Mouse (Mus musculus): ENCODE measurements around the gene Dbnl. TPM values are rescaled to one million over a fixed set of nuclear protein-coding genes. Genes with fewer than 3 reads are reported as not detected.

Dbnl gene
- polyA plus RNA-seq (2016; fragmentation: Nextera tagmentation; extraction: Ambion mirVana): 125 and 131 TPM in 2 replicates

DNA sequence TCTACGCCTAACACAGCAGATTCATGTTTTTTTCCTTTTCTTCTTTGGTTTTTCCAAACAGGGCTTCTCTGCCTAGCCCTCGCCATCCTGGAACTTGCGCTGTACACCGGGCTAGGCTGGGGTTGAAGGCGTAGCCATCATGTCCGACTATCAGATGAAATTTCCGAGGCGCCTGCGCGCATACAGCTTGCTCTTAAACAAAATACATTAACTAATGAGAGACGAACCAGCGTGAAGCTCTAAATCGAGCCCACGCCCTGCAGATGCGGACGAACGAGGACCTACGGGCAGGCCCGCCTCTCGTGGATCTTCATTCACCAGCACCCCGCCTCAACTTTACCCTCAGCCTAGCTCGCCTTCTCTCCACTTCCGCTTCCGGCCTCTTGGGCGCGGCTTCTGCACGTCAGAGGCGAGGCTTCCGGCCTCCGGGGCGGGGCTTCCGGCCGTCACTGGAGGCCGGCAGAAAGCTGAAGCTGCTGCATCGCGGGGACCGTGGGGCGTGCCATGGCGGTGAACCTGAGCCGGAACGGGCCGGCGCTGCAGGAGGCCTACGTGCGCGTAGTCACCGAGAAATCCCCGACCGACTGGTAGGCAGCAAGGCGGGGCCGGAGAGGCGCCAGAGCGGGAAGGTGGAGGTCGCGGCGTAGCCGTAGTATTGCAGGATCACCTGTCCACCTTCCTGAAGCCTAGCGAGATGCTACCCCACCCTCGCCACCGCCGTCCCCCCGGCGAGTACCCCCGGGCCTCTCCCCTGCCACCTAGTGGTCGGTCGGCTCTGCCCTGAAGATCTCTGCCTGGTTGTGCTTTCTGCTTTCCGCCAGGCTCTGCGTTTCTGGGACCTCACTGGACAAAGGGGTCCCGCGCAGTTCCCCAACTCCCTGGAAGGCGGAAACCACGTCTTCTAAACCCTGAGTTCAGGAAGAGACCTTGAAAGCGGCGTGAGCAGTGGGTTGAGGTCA, at the start of gene Dbnl:
Gene Dbnl, plus strand, starts transcription at position 433 of the 959 bp plus-strand sequence.
- no peaks in the 10 kb centered on the region for H3K9me3 ChIP-seq (replicated peaks)
- H3K27me3 ChIP-seq (ENCODE audit: low read depth, poor library complexity, severe bottlenecking): no peaks in the 10 kb centered on the region
- H3K4me3 ChIP-seq: peak within 1 kb of the TSS; percentile 72

DNA sequence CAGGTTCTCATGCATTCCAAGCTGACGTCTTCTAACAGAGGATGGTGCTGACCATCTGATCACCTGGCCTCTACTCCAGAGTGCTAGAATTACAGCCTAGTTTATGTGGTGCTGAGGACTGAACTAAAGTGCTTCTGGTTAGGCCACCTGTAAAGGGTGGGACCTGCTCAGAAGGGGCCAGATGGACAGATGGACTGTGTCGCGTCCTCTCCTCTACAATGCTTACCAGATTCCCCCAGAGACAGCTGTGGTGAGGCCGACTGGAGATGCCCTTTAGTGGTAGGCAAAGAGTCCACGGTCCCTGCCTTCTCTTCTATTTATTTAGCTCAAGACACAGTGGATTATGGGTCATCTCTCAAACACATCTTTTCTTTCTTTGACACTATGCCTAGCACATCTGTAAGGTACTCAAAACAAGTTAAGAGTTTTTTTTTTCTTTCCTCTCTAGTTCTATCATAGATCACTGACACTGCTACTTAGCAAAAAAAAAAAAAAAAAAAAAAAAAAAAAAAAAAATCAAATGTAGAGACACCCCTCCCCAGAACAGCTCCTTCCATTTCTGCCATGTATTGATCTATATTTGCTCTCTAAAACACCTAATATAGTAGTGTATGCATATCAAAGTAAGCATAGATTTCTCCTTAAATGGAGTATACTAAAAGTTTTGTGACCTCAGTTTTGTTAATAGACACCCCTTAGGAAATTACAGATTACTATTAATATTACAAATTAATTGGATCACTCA, 49.2 kb upstream of the Dbnl start:
- no peaks in the 10 kb centered on the region for H3K9me3 ChIP-seq (replicated peaks)
- 89% methylated on average over 5 of the region's 5 CpGs for WGBS
- peaks cover 23% of the 10 kb centered on the region for H3K4me1 ChIP-seq
- DNase-seq (ENCODE audit: low spot score): no peak
- H3K27me3 ChIP-seq (ENCODE audit: low read depth, poor library complexity, severe bottlenecking): no peaks in the 10 kb centered on the region
- no peak overlapping the region for H3K4me3 ChIP-seq
- H3K36me3 ChIP-seq: no peaks in the 10 kb centered on the region
- no peak overlapping the region for H3K27ac ChIP-seq

More for the DNA sequence above, at the start of gene Dbnl:
- Histone ChIP-seq H3K27ac (peak within 1 kb of the TSS; percentile 87), H3K4me1 (peaks cover 20% of the 10 kb centered on the region), H3K36me3 (peaks cover 28% of the 10 kb centered on the region)
- peak; percentile 99 for DNase-seq (ENCODE audit: low spot score)
- WGBS: 1% methylated on average over 74 of the region's 74 CpGs

- Histone ChIP-seq H3K36me3 (no peaks in the 10 kb centered on the region), H3K27ac (no peak overlapping the region), H3K4me1 (peaks cover 19% of the 10 kb centered on the region), H3K4me3 (0 out of 2 replicates have a peak overlapping the region, but pooled peaks have one; percentile 82), H3K27me3 (ENCODE audit: low read depth, poor library complexity, severe bottlenecking) (no peaks in the 10 kb centered on the region), H3K9me3 (replicated peaks) (no peaks in the 10 kb centered on the region)
- no peak for DNase-seq (ENCODE audit: low spot score)
- 77% methylated on average over 3 of the region's 3 CpGs for WGBS
Measured at GRCm38 (mm10) chr11:5739846-5740245, 48.4 kb upstream of the Dbnl start.

DNA sequence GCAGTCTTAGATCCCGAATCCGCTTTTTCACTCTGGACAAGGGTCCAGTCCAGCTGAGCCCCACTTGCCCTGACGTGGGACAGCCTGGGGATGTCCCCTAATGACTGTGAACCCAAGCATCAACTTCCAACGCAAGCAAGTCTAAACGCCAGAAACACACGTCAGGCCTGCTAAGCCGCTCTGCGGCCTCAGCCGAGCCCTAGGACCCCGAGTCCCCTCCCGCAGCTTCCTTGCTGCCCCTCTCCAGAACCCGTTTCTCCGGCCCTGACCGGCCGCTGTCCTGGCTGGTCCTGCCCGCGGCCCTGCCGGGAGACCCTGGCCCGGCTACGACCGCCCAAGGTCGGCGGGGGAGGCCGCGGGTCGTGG, 47.7 kb upstream of the Dbnl start:
- Histone ChIP-seq H3K27ac (peak overlapping the region; percentile 90), H3K9me3 (replicated peaks) (no peaks in the 10 kb centered on the region), H3K4me1 (peaks cover 13% of the 10 kb centered on the region), H3K4me3 (peak overlapping the region; percentile 82), H3K36me3 (no peaks in the 10 kb centered on the region), H3K27me3 (ENCODE audit: low read depth, poor library complexity, severe bottlenecking) (no peaks in the 10 kb centered on the region)
- 4% methylated on average over 26 of the region's 26 CpGs for WGBS
- no peak for DNase-seq (ENCODE audit: low spot score)

DNA sequence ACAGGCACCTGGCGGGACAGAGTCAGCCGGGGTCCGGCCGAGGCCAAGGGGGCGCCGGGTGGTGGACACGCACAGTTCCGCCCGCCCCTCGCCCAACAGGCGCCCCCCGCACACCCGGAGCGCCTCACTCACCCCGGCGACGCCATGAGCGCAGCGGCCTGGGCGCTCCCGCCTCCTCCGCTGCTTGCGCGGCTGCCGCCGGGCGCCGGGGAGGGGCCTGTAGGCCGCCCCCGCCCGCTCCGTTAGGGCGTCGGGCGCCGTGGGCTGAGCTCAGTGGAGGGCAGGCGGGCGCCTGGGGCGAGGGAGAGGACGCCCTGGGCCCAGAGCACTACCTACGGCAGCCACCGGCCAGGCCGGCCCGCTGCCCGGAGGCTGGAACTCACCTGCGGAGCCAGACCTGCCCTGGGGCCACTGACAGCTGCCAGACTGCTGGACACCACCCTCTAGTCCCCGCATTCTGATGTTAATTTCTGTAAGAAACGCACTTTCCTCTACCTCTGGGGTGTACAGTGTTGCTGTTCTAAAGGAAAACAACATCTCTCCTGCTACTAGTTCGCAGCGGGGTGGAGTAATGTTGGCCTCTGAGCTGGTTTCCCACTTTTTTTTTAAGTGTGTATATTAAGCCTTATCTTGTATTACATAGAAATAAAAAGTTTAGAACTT, 47.2 kb upstream of the Dbnl start:
- DNase-seq (ENCODE audit: low spot score): peak; percentile 74
- WGBS: 1% methylated on average over 48 of the region's 50 CpGs
- Histone ChIP-seq H3K4me3 (peak overlapping the region; percentile 82), H3K27me3 (ENCODE audit: low read depth, poor library complexity, severe bottlenecking) (no peaks in the 10 kb centered on the region), H3K9me3 (replicated peaks) (no peaks in the 10 kb centered on the region), H3K36me3 (no peaks in the 10 kb centered on the region), H3K4me1 (peaks cover 13% of the 10 kb centered on the region), H3K27ac (peak overlapping the region; percentile 90)

DNA sequence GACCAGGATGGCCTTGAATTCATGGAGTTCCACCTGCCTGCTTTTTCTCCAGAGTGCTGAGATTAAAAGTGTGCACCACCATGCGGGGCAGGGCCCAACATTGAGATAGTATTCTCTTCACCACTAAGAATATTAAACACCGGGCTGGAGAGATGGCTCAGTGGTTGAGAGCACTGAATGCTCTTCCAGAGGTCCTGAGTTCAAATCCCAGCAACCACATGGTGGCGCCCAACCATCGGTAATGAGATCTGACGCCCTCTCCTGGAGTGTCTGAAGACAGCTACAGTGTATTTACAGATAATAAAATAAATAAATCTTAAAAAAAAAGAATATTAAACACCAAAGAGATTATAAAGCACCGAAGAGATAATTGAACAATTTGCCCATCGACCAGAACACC, 46.2 kb upstream of the Dbnl start:
- H3K9me3 ChIP-seq (replicated peaks): no peaks in the 10 kb centered on the region
- no peak for DNase-seq (ENCODE audit: low spot score)
- peaks cover 13% of the 10 kb centered on the region for H3K4me1 ChIP-seq
- H3K27me3 ChIP-seq (ENCODE audit: low read depth, poor library complexity, severe bottlenecking): no peaks in the 10 kb centered on the region
- 80% methylated on average over 7 of the region's 7 CpGs for WGBS
- H3K4me3 ChIP-seq: no peak overlapping the region
- no peaks in the 10 kb centered on the region for H3K36me3 ChIP-seq
- no peak overlapping the region for H3K27ac ChIP-seq

GRCm38 (mm10) chr11:5744951-5745350, 43.3 kb upstream of the Dbnl start:
- WGBS: 80% methylated on average over 2 of the region's 2 CpGs
- Histone ChIP-seq H3K36me3 (no peaks in the 10 kb centered on the region), H3K27ac (no peak overlapping the region), H3K4me1 (peaks cover 13% of the 10 kb centered on the region), H3K27me3 (ENCODE audit: low read depth, poor library complexity, severe bottlenecking) (no peaks in the 10 kb centered on the region), H3K9me3 (replicated peaks) (no peaks in the 10 kb centered on the region), H3K4me3 (no peak overlapping the region)
- DNase-seq (ENCODE audit: low spot score): no peak

DNA sequence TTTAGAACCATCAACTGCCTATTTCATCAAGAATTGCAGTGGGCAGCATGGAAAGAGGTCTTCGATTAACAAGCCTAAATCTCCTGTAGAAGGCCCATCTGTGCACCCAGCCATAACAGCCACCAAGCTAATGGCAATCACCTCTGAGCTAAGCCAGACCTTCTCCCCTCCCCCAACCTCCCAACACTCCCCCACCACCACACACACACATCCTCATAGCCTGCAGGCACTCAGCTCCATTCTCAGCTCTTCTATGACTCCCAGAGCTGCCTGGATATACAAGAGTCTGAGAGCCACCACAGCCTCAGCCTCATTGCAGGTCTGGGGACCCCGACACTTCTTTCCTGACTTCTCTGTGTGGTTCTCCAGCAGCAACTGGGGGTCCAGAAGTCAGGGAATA, 34.5 kb upstream of the Dbnl start:
- Histone ChIP-seq H3K27ac (no peak overlapping the region), H3K27me3 (ENCODE audit: low read depth, poor library complexity, severe bottlenecking) (no peaks in the 10 kb centered on the region), H3K4me3 (no peak overlapping the region), H3K36me3 (peaks cover 13% of the 10 kb centered on the region; the same call in 1 of the 2 replicates), H3K4me1 (peaks cover 4% of the 10 kb centered on the region; the same call in 1 of the 2 replicates), H3K9me3 (replicated peaks) (no peaks in the 10 kb centered on the region; the same call in 1 of the 2 replicates)
- 86% methylated on average over 2 of the region's 2 CpGs for WGBS
- DNase-seq (ENCODE audit: low spot score): no peak

DNA sequence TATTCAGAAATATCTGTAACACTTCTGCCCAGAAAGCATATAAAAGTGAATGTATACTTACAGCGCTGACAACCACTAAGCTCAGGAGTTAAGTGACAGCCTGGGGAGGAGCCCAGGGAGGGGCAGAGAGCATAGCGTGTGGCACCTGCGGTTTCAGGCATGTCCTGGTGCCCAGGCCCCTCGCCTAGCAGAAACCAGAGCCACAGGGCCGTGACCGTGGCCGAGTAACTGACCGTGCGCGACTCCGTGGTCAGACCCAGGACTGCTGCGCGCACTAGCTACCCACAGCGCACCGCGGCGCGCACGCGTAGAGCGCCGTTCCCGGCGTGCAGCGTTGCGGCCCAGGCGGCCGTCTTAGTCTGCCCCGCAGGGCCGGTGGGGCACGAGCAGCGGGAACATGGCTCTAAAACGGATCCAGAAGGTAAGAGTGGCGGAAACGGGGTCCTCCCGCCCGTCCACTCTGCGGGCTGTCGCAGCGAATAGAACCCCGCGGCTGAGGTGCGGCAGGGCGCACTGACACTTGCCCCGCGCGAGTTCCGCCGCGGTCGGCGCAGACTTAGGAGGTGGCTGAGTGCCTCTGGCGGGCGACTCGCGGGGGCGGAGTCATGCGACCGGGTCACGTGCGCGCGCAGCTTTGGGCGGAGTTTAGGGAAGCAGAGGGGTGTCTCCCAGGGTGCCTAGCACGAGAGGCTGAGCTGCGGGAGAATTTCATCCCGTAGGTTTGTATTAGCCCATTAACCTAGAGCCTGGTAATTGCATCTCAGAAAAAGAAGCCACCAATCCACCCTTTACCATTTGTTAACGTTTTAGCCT, 26.3 kb upstream of the Dbnl start, which contains the start of gene Urgcp:
Gene Urgcp, minus strand, starts transcription at position 557 of the 813 bp plus-strand sequence.
- H3K27me3 ChIP-seq (ENCODE audit: low read depth, poor library complexity, severe bottlenecking): no peaks in the 10 kb centered on the region
- H3K4me1 ChIP-seq: peaks cover 8% of the 10 kb centered on the region; the same call in 1 of the 2 replicates
- DNase-seq (ENCODE audit: low spot score): peak; percentile 99
- under 1% methylated on average over 68 of the region's 68 CpGs for WGBS
- H3K4me3 ChIP-seq: peak within 1 kb of the TSS; percentile 85
- H3K36me3 ChIP-seq: peaks cover 7% of the 10 kb centered on the region; the same call in 1 of the 2 replicates
- peak within 1 kb of the TSS; percentile 95 for H3K27ac ChIP-seq
- no peaks in the 10 kb centered on the region for H3K9me3 ChIP-seq (replicated peaks)

DNA sequence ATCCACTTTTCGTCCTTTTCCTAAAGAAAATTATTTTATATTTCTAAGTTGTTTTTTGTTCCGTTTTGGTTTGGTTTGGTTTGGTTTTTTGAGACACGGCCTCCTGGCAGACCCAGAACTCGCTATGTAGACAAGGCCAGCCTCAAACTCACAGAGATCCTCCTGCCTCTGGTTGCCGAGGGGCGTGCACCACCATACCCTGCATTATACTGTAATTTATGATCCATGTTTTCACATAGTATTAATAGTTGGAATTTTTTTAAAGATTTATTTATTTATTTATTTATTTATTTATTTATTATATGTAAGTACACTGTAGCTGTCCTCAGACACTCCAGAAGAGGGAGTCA, 25.7 kb upstream of the Dbnl start:
- Histone ChIP-seq H3K36me3 (peaks cover 5% of the 10 kb centered on the region; the same call in 1 of the 2 replicates), H3K9me3 (replicated peaks) (no peaks in the 10 kb centered on the region), H3K4me1 (peaks cover 8% of the 10 kb centered on the region; the same call in 1 of the 2 replicates), H3K27me3 (ENCODE audit: low read depth, poor library complexity, severe bottlenecking) (no peaks in the 10 kb centered on the region), H3K27ac (peak overlapping the region; percentile 95; the same call in 1 of the 2 replicates), H3K4me3 (peak overlapping the region; percentile 85)
- no peak for DNase-seq (ENCODE audit: low spot score)
- WGBS: 30% methylated on average over 6 of the region's 6 CpGs

GRCm38 (mm10) chr11:5766019-5766418, 22.3 kb upstream of the Dbnl start:
- Histone ChIP-seq H3K4me3 (no peak overlapping the region), H3K27me3 (ENCODE audit: low read depth, poor library complexity, severe bottlenecking) (no peaks in the 10 kb centered on the region), H3K27ac (no peak overlapping the region), H3K36me3 (peaks cover 19% of the 10 kb centered on the region), H3K9me3 (replicated peaks) (no peaks in the 10 kb centered on the region), H3K4me1 (peaks cover 6% of the 10 kb centered on the region; the same call in 1 of the 2 replicates)
- no peak for DNase-seq (ENCODE audit: low spot score)
- 89% methylated on average over 6 of the region's 6 CpGs for WGBS

DNA sequence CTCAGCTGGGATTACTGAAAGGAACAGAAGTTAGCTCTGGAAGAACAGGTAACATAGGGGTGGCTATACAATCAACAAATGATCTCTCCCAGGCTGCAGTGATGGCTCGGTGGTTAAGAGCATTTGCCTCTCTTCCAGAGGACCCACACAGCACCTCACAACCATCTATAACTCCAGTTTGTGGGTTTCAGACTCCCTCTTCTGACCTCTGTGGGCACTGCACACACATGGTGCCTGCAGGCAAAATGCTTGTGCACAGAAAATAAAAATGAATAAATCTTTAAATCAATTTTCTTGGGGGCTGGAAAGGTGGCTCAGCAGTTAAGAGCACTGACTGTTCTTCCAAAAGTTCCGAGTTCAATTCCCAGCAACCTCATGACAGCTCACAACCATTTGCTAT, 9.8 kb upstream of the Dbnl start:
- no peak for DNase-seq (ENCODE audit: low spot score)
- no peaks in the 10 kb centered on the region for H3K9me3 ChIP-seq (replicated peaks)
- H3K27me3 ChIP-seq (ENCODE audit: low read depth, poor library complexity, severe bottlenecking): no peaks in the 10 kb centered on the region
- 0 out of 2 replicates have a peak, but pooled peaks cover 10% of the 10 kb centered on the region for H3K36me3 ChIP-seq
- H3K4me1 ChIP-seq: no peaks in the 10 kb centered on the region
- H3K27ac ChIP-seq: no peak overlapping the region
- WGBS: 81% methylated on average over 2 of the region's 2 CpGs
- H3K4me3 ChIP-seq: no peak overlapping the region

Measured in limb, embryonic 10.5 days (tissue).